Mouse (Mus musculus): ENCODE measurements around the gene Gpank1. TPM values are rescaled to one million over a fixed set of nuclear protein-coding genes. Genes with fewer than 3 reads are reported as not detected.
"Not testable (repeated sequence)": the region's sequence is repeated elsewhere in the genome, so short reads cannot be mapped to it uniquely, and the experiment has no call there.

The Gpank1 gene
- total RNA-seq, 2 experiments from 2014 or later = 10.7 to 14.6 TPM

DNA sequence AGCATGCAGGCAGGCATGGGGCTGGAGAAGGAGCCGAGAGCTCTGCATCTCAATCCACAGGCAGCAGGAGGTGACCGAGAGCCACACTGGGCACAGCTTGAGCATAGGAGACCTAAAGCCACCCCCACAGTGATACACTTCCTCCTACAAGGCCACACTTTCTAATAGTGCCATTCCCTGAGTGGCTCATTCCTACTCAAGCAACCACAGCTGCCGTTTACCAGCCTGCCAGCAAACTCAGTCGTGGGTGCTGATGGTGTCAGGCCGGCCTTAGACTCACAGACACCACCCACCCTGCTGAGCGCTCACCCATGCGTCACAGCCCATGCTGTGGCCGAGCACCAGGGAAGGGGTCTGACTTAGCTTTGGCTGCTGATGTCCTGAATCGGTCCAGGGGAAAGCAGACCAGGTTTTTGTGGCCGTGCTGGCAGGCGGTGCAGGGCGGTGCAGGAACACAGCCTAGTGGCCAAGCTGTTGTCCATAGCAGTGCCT is 24.0 kb upstream of the Gpank1 start:
- DNase-seq (ENCODE audit: low spot score in 2 of 2) = peak in 1 of 2 experiments; percentile 51

DNA sequence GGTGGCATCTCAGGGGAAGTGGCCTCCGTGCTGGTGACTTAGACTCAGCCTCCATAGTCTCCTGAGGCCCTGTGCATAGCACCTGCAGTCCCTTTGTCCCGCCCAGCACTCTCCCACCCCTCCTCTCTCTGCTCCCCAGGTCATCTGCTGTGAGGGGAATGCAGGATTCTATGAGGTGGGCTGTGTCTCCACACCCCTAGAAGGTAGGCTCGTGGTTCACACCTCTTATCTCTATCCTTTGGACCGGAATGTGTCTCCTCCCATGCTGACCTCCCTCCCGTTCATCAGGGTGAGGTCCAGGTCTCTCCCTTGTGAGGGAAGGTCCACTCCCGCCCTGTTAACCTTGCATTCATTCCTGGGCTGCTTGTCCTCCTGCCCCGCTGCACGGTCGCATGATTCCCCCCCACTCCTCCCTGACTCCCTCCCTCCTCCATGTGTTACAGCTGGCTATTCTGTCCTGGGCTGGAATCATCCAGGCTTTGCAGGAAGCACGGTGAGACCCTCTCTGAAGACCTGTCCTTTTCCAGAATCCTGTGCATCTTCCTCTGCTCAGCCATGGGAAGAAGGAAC is 21.0 kb upstream of the Gpank1 start:
- DNase-seq (ENCODE audit: low spot score in 2 of 2) = no peak

DNA sequence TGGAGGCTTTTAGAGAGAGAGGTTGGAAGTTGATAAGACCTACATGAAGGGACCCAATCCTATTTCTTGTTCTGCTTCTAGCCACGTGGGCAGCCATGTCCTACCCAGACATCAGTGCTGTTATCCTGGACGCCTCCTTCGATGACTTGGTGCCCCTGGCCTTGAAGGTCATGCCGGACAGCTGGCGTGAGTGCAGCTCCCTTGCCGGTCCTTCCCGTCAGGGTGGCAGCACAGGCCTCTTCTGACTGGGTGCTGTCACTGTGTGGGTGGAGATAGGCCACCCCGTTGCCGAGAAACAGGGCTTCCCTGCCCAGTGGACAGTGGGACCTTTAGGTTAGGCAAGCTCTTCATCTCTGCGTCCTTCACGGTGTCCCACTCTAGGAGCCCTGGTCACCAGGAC is 20.1 kb upstream of the Gpank1 start:
- DNase-seq (ENCODE audit: low spot score in 2 of 2) = no peak

DNA sequence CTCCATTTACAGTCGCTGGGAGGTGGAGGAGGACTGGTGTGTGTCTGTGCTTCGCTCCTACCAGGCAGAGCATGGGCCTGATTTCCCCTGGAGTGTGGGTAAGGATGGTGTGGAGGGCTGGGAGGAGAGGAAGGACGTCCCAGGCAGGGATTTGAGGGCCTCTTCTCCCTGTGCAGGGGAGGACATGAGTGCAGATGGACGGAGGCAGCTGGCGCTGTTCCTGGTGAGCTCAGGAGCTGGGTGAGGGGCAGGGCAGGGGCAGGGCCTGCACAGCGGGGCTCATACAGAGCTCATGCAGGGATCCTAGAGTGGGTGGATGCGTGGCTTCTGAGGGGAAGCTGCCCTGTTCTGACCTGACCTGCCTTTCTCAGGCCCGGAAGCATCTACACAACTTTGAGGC is 19.0 kb upstream of the Gpank1 start:
- no peak for DNase-seq (ENCODE audit: low spot score in 2 of 2)

DNA sequence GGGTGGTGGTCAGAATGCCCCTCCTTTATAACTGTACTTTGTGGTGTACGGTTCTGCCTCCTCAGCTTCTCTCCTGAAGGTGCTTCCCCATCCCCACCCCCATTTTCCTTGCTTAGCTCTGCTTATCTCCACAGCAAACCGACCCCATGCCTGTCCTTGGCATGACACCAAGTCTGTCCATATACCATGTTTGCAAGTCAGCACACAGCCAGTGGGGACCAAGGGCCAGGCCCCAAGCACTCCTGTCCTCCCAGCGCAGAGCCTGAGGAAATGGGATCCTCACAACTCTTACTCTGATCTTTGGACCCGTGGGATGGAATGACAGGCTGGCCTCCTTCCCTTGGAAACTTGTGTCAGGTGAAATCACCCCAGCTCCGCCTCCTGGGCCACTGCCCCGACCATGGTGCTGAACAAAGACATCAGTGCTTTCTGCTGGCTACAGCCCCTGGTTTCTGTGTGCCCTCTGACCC is 18.0 kb upstream of the Gpank1 start:
- DNase-seq (ENCODE audit: low spot score in 2 of 2) = no peak

DNA sequence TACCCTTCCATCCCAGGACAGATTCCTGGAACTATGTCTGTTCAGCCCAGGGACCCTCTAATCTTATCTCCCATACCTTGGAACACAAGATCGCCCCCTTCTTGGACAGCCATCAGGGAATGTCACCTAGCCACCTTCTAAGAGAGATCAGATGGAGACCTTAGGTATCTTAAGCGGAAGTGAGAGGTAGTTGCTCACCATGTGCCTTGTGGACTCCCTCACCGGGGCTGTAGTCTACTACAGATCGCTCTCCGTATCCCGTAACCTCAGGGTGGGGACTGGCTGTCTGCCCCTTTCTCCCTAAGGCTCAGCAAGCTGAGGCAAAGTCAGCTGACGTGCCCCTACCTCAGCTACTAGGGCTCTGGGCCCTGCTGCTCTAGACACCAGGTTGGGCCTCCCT is 17.2 kb upstream of the Gpank1 start:
- DNase-seq (ENCODE audit: low spot score in 2 of 2) = no peak

DNA sequence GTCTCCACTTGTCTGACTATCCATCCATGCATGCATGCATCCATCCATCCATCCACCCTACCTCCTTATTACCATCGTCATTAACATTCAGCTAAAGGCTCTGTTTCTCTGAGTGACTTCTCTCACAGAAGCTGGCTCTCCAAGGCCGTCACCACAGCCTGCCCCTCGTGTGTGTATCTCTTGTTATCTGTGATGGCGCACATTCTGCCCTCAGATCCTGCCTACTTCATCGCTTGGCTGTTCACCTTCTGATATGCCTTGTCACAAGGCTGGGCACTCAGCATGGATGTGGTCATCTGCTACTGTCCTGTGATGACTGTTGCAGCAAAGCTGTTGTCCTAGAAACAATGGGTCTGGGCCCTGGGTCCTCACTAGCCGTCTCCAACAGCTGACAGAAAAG is 16.5 kb upstream of the Gpank1 start:
- no peak for DNase-seq (ENCODE audit: low spot score in 2 of 2)

DNA sequence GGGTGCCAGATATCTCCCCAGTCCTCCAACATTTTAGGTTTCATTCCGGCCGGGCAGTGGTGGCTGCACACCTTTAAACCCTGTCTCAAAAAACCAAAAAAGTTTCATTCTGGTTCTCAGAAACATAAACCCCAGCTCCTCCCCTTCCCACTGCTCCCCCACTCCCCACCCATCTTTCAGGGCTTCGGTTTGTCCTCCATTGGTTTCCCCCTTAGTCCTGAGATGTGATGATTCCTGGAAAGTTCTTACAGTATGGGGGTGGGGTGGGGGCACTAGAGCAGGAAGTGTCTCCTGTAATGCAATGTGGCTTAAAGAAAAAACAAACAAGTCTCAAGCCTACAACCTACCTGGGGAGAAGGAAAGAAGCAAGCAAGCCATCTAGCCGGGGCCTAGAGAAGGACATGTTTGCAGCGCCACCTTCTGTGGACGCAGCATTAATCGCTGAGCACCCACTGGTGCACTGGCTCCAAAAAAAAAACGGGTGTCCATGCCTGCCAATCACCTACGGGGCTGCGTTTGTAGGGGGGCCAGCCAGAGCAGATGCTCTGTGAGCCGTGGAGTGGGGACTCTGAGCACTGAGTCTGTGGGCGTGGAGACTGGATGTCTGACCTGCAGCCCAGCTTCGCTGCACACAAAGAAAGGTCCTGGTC is 15.4 kb upstream of the Gpank1 start:
- peak; percentile 39 to 58 for DNase-seq (ENCODE audit: low spot score in 2 of 2)

DNA sequence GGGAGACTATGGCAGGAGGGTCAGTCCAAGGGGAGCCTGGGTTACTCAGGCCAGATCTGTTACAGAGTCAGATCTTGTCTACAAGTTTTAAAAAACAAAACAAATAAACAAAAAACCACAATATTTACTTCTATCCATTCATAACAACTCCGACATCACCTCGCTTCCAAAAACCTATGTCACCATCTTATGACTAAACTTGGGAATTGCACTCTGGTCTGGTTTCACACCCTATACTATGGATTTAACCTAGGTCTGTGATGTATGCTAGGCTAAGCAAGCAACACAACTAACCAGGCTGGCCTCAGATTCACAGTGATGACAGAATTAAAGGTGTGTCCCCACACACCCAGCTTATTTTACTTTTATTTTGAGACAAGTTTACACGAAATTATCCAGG is 14.7 kb upstream of the Gpank1 start:
- DNase-seq (ENCODE audit: low spot score in 2 of 2) = no peak

DNA sequence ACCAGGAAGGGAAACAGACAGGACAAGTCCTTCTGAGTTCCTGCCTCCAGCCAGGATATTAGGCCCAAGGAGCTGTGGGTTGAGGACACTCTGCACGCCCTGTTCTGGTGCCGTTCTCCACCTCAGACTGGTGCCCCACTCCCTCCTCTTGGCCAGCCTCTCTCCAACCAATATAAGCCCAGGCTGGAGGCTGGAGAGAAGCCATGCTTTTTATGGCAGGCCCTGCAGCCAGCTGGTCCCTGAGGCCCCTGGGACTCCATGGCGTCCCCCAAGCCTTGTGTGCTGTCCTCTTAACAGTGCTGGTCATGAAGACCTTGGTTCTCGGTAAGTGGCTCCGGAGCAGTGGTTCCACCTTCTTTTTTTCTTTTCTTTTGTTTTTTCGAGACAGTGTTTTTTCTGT is 13.2 kb upstream of the Gpank1 start, which contains the start of gene Ly6g5c:
Gene Ly6g5c, plus strand, starts transcription at position 183 of the 400 bp plus-strand sequence.
- no peak for DNase-seq (ENCODE audit: low spot score in 2 of 2)

DNA sequence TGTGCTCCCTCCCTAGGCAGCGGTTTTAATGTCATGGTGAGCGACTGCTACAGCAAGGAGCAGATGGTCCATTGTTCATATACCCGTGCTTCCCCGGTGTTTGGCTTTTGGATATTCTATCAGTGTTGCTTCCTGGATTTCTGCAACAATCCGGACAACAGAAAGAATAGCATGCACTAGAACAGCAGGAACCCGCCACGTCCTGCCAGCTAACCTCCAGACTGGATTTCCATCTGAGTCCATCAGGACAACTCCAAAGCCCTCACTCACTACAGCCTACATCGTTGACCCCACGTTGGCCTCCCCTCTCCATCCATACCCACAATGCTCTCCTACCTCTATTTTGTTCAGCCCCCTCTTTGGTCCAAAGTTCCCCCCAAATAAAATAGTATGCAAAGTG is 9.5 kb upstream of the Gpank1 start:
- DNase-seq (ENCODE audit: low spot score in 2 of 2) = no peak

DNA sequence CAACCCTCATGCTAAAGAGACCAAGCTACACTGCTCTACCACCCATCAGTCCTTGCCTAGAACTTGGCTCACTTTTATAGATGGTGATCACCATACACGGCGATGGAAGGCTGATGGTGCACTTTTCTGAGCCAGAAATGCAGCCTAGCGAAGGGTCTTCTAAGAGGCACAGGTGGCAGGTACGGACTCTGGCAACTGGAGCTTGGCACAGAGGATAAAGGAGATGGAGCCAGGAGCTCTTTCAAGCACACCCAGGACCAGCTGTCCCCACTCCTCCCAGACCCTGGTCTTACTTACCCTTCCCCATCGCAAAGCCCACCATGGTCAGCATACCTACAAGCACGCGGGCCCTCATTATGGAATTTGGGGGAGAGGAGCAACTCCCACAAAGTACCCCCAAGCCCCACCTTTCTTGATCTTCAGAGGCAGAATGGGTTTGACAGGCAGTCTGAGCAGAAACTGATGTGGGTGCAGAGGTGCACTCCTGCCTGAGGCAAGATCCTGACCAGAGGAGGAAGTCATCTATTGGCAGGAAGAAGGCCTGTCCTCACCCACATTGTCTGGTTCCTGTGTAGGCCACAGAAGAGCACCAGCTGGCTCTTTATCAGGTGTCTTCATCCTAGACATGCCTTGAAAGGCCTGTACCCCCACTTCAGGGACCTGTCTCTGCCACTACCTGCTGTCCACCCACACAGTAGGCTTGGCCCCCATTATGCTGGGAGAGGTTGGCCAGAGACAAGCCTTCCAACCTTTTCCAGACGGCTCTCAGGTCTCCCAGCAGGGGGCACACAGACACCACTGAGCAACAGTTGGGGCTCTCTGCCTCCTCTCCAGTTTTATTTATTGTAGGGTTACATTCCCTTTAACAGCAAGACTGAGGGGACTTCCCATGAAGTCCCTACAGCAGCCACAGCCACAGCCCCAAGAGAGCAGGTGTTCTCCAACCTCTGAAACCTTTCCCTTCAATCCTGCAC is 5.9 kb upstream of the Gpank1 start, which contains the start of gene Ly6g5b:
Gene Ly6g5b, minus strand, starts transcription at position 383 of the 974 bp plus-strand sequence.
- peak in 1 of 2 experiments; percentile 43 for DNase-seq (ENCODE audit: low spot score in 2 of 2)

DNA sequence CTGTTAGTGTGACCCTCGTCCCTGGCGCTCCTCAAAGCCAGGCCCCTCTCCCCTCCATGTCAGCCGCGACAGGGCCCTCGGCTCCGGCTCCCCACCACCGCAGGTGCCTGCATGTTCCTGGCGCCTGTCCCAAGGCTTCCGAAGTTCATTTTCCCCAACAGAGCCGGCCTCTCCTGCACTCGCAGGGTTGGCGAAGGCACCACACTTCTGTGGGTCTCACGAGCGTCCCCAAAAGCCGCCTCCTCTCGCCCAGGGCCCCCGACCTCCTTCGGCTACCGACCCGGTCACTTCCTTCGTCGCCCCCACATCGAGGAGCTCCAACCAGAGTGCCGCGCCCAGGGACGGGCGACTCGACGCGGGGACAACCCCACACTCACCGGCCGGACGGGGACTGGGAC is 511 bp upstream of the Gpank1 start:
- DNase-seq (ENCODE audit: low spot score in 2 of 2) = no peak

DNA sequence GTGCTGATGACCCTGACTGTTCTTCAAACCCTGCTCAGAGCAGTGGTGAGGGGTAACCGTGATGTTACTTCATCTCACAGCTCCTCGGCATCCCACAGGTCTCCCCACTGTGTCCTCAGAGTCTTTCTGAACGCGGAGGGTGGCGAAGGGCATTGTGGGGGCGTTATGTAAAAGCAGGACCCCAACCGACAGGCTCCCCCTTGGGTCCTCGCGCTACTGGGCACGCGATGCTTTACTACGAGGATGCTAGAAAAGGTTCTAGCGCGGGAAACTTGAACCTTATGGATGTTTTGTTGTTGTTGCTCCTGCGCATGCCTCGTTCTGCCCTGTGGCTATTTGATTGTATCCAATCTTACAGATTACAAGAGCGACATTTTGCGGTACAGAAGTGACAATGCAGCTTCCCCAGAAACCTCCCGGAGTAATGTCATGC is 632 bp downstream of the Gpank1 start, which contains the start of gene Csnk2b:
Gene Csnk2b, minus strand, starts transcription at position 183 of the 433 bp plus-strand sequence.
- DNase-seq (ENCODE audit: low spot score in 2 of 2) = peak; percentile 62

DNA sequence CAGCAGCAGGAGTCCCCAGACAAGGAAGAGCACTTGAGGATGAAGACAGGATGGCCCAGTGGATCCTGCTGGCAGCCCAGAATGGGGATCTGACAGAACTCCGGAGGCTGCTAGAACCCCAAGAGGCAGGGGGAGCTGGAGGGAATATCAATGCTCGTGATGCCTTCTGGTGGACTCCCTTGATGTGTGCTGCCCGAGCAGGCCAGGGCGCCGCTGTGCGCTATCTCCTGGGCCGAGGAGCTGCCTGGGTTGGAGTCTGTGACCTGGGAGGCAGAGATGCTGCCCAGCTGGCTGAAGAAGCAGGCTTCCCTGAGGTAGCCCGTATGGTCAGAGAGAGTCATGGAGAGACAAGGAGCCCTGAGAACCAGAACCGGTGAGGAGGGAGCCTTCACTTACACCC is 2.0 kb downstream of the Gpank1 start:
- DNase-seq (ENCODE audit: low spot score in 2 of 2) = not testable (repeated sequence)

DNA sequence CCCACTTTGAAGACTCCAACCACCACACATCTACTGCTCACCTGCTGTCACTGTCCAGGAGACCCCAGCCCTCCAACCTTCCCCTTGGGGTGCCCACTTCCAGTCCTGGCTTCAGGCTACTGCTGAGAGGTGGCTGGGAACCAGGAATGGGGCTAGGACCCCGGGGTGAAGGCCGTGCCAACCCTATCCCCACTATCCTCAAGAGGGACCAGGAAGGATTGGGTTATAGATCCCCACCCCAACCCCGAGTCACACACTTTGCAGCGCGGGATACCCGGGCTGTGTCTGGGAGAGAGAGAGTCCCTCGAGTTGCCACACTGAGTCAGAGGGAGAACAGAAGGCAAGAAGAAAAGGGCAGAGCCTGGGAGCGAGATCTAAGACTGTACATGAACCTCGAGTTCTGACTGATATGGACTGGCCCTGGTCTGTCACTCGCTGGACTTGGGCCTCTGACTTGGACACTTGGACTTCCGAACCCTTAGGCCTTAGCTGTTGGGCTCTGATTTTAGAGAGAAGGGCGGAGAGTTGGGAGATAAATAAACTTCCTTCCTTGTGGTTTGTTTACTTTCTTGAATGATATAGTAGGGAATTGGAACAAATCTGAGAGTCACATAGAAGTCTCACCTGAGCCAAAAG is 3.1 kb downstream of the Gpank1 start:
- not testable (repeated sequence) for DNase-seq (ENCODE audit: low spot score in 2 of 2)

DNA sequence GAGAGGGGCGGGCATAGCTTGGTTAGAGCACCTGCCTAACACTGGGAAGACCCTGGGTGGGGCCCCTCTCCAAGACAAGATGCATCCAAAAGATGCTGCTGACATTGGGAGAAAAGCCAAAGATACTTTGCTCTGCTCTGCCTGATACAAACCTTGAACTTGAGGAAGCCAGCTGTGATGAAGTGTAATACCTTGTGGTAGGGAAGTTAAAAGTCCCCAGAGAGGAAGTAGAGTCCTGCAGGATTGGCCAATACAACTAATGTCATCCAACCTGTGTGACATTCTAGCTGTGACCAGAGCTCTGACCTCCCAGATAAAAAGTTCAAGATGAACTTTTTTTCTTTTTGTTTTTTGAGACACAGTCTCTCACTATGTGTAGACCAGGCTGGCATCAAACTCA is 3.8 kb downstream of the Gpank1 start:
- DNase-seq (ENCODE audit: low spot score in 2 of 2) = no peak

DNA sequence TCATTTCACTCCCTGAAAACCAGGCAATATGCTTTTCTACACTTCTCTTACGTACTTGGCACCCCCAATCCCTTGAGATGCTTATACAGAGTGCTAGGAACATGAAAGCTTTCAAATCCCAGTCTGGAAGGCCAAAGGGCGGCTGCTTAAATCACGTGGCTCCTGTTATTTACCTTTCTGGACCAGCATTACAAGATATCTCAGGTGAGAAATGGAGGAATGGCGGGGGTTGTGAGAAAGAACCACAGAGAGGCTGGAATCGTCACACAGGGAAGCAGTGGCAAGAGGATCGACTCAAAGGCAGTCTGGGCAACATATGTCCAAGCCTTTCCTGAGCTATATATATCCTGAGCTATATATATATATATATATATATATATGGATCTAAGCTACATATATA is 4.3 kb downstream of the Gpank1 start:
- no peak for DNase-seq (ENCODE audit: low spot score in 2 of 2)

DNA sequence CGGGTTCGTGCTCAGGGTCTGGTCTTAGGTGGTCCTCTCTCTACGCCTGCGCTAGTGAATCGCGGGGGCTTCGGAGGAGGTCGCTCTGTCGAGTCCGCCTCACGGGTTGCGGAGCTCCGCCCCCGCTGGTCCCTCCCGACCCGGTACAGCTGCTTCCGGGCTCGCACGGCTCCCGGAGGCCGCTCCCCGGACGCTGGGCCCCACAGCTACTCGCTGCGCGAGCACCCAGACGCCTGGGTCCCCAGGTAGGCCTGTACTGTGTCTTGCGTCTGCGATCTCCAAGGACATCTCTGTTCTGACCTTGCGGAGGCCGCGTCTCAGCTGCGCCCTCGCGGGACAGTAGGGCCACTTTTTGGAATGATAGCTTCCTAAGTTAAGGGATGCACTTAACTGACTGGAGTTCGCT is 5.0 kb downstream of the Gpank1 start, which contains the start of gene D17H6S53E:
Gene D17H6S53E, plus strand, starts transcription at position 168 of the 406 bp plus-strand sequence.
- DNase-seq (ENCODE audit: low spot score in 2 of 2) = peak; percentile 64 to 77

DNA sequence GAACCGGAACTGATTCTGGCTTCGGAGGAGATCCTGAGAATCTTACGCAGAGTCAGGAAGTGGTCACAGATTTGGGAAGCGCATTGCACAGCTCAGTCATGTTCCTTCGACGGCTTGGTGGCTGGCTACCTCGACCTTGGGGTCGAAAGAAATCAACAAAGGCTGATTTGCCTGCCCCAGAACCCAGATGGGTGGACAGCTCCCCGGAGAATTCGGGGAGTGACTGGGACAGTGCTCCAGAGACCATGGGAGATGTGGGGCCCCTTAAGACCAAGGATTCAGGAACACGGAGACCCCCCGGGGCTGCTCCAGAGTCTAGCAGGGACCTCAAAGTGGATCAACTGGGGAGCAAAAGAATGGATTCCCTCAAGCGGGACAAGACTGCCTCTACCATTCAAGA is 5.8 kb downstream of the Gpank1 start:
- DNase-seq (ENCODE audit: low spot score in 2 of 2) = no peak

DNA sequence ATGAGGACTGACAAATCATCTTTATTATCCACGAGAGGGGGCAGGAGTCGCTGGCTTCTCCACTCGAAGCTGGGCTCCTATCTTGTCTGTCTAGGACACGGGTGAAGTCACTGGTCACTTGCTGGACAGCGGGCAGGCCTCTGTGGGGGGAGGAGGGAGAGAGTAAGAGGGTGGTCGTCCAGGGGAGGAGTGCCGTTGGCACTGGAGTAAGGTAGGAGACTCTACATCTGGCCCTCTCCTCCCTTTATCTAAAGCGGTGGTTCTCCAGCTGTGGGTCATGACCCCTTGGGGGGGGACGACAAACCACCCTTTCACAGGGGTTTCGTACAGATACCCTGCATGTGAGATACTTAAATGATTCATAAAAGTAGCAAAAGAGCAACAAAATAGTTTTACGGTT is 7.7 kb downstream of the Gpank1 start:
- DNase-seq (ENCODE audit: low spot score in 2 of 2) = no peak
